Mouse (Mus musculus): ENCODE data around the gene Zfp580. TPM values are rescaled to one million over a fixed set of nuclear protein-coding genes. Genes with fewer than 3 reads are reported as not detected.
"Not testable (repeated sequence)": the region's sequence is repeated elsewhere in the genome, so short reads cannot be mapped to it uniquely, and the experiment has no call there.

Zfp580 gene
- total RNA-seq (2021) = 1 to 10 TPM; 3.0 to 4.1 TPM
- long read RNA-seq, experiment 1 = 0 reads
- long read RNA-seq, experiment 2, partial matches to known transcripts = 0 of 1 reads
- long read RNA-seq, experiment 2, other reads (novel, unspliced or antisense) = 0 of 1 reads

DNA sequence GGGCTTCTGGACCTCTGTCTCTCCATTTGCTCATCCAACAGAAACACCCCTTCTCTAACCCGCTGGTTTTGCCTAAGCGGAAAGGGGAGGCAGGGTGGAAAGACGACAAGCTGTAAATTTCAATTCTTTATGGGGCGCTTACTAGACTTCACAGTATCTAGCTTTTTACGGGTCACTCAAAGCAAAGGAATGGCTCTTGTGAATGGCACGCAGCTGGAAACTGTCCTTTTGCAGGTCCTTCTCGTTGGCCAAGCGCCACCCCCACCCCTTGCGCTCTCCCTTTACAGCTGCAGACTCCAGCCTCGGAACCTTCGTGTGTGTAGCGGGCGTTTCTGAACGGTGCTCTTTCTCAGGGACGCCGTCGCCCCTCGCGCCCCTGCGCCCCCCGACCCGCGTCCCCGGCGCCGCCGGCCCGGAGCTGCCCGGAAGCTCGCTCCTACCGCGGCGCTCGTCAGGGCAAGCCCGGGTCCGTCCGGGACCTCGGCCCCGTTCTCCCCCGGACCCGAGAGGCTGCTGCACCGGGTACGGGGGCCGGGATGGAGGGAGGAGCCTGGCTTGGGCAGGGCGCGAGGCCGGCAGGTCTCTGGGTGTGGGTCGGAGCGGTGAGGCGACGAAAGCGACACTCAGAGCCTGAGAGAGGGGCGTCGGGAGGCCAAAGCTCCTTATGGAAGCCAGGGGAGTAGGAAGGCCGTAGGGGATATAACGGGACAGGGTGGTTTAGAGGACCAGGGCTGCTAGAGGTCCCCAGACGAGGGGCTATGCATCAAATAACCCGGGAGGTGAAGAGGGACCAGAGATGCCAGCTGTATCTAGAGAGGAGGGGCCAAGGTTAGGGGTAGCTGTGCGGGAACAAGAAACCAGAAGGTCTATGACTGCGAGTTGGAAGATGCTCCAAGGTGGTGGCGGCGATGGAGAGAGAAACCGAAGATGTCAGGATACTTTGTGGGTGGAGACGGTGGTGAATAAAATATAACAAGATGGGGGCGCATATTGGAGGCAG lies at the start of gene Zfp580:
Gene Zfp580 (plus strand): TSS at position 346 of the 1,000 bp plus-strand sequence.
- no peak for TF ChIP-seq CTCF (IDR thresholded peaks at IDR 0.05)
- peak; percentile 86 for DNase-seq
- H3K4me3 ChIP-seq = peak within 1 kb of the TSS; percentile 95
- intact Hi-C loops (cut with DNase I) = no loop called here
- peak within 1 kb of the TSS; percentile 92 for H3K27ac ChIP-seq

DNA sequence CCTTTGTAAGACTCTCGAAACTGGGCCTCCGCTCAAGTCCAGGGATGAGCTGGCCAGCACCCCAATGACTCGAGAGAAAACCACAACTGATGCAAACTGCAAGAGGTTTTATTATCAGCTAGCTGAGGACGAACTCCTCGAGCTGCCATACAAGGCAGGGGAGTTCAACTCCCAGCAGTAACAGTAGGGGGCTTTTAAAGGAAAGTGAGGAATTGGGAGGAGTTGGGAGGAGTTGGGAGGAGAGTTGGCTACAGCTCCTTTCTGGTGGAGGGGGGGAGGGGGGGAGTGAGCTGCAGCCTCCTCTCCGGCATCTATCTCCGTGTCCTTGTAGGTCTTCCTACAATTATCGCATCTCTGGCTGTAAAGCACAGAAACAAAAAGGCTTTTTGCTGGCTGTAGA lies 48.5 kb upstream of the Zfp580 start:
- H3K27ac ChIP-seq; DNase-seq; H3K4me3 ChIP-seq; intact Hi-C loops (cut with DNase I): not testable (repeated sequence)

DNA sequence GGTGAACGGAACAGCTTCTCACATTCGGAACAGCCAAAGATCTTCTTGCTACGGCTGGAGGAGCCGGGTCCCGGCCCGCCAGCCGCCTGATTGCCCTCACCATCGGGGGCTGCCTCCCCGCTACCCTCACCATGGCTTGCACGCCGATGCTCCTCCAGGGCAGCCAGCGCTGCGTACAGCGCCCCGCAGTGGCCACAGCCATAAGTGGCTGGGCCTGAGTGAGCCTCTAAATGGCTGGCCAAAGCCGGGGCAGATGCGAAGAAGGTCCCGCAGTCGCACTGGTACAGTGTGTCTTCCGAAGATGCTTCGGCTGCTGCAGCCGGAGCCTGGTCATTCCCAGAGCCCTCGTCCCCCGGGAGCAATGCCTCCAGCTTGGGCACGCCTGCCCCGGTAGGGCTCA lies 43.1 kb upstream of the Zfp580 start:
- Histone ChIP-seq H3K4me3 (no peak overlapping the region), H3K27ac (no peak overlapping the region)
- no peak for DNase-seq
- intact Hi-C loops (cut with DNase I) = no loop called here
- no peak for TF ChIP-seq CTCF (IDR thresholded peaks at IDR 0.05)

DNA sequence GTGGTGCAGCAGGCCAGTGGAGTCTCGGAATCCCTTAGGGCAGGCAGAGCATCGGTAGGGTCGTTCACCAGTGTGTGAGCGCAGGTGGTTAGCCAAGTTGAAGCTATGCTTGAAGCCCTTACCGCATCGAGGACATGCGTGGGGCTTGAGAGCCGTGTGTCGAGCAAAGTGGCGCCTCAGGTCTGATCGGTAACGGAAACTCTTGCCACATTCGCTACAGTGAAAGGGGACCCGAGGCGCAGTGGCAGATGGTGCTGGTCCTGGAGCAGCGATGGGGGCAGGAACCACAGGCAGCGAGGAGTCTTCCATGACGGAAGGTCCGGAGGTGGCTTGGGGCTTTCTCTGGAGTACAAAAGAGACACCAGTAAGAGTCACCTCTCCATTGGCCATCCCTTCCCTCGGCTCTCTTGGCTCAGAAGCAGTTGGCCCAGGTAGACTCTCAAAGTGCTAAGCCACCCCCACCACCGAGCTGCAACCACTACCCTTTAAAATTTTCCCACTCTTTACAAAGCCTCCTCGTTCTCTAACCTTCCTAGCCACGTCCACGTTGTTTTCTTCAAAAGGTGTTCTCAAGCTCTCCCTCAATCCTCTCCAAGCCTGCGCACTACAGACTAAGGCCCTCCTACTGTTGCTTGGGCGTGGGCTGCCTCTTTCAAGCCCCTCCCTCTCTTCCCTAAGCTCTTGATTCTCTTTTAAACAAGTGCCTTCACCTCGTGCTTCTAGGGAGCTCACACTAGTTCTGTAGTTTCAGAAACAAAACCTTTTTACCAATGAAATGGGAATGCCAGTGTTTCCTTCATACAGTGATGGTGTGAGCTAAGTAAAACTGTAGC lies 38.4 kb upstream of the Zfp580 start:
- TF ChIP-seq CTCF (IDR thresholded peaks at IDR 0.05) = no peak
- intact Hi-C loops (cut with DNase I) = loop anchor here (5.0 kb wide), 2 partner anchors 146 to 1274 kb away; partner anchors contain the start of gene Zfp667
- Histone ChIP-seq H3K4me3 (no peak overlapping the region), H3K27ac (no peak overlapping the region)
- DNase-seq = no peak

DNA sequence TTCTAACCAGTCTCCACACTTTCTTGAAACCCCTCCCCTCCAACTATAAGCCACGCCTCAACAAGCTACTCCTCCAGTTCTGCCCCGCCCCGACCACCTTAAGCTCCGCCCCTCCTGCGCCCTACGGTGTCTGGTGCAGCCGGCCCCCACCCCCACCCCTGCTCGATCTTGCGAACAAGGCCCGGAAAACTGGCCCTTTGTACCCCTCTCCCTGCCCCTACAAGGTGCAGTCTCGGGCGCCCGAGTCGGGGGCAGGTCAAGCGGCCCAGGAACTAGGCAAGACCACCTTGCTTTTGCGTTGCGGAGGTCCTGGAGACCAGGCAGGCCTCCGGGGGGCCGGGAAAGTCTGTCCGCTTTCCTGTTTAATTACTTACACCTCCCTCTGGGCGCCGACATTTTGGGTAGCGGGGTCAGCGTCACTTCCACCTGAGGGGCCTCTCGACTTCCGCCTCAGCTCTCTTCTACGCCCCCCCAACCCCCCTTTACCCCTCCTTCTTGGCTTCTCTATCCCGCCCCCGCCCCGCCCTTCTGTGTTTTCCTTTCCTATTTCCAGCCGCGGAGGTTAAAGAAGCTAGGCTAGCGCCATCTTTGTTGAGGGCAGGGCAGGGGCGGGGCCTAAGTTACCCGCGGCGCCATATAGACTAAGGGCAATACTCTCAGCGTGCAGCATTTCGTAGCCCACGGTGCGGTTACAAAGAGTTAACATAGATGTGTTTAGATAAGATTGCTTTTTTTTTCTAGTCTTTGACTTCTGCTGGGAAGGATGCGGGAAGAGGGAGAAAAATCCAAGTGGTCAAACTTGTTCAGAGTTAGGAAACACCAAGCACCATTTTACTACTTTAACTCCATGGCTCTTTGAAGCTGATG lies 36.9 kb upstream of the Zfp580 start, which contains the start of the genes Zfp524 and Fiz1:
Gene Zfp524 (plus strand): TSS at position 165 of the 867 bp plus-strand sequence.
Gene Fiz1 (minus strand): TSS at position 447 of the 867 bp plus-strand sequence.
- Histone ChIP-seq H3K27ac (peak within 1 kb of the TSS; percentile 97), H3K4me3 (peak within 1 kb of the TSS; percentile 95)
- no peak for TF ChIP-seq CTCF (IDR thresholded peaks at IDR 0.05)
- intact Hi-C loops (cut with DNase I) = loop anchor here (2.0 to 5.0 kb wide), 3 partner anchors 46 to 1273 kb away; partner anchors contain the start of gene Zfp667
- DNase-seq = peak; percentile 97

DNA sequence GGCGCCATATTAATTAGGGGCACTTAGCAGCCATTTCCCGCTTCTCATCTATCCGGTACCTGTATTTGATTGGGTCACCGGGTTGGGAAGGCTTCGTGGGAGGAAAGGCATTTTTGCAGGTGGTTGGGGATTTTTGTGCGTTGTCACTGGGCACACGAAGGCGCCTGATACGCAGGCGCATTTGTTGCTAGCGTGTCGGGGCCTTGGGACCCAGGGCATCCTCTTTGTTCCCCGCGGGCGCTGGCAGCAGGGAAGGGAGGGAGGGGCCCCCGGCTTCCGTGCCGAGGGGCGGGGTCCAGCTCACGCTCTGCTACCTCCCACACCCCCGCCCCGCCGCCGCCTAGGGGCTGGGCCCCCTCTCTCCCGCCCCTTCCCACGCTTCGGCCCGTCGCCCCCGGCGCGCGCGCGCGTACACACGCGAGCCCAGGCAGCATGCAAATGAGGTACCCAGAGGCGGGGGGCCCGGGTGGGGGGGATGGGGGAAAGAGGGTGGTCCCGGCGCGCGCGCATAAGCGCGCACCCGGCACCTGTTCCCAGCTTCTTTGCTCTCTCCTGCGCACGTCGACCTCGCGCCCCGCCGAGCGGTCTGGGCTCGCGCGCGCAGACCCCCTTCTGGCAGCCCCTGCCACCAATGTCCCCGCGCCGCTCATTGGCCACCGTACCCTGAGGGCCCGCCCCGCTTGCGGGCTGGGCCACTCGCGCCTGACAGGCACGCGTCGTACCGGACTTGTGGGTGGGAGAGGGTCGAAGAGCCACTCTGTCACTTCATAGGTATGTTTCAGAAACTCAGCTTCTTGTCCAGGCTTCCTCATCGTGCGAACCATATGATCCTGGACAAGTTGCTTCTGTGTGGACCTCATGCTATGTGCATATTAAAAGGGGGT lies 36.0 kb upstream of the Zfp580 start, which contains the start of gene Gm44973:
Gene Gm44973 (plus strand): TSS at position 379 of the 884 bp plus-strand sequence.
- no peak for TF ChIP-seq CTCF (IDR thresholded peaks at IDR 0.05)
- intact Hi-C loops (cut with DNase I) = loop anchor here (2.0 kb wide), 1 partner anchor 45 kb away; no protein-coding TSS in a partner anchor
- Histone ChIP-seq H3K27ac (peak within 1 kb of the TSS; percentile 97), H3K4me3 (peak within 1 kb of the TSS; percentile 95)
- peak; percentile 97 for DNase-seq

DNA sequence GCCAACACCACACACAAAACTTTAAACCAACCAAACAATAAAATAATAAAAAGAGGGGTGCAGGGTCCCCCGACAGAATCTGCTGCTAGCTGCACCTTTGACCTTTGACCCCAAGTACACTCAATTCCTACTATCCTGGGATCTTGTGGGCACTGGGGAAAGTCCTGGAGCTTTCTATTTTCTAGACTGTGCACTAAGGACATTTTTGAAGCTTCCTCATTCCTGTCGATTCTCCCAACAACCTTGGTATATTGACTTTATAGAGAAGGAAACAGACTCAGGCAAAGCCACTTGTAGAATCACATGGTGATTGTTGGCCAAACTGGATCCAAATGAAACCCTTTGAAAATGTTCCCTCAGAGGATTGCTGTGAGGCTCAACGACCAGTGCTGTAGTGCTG lies 35.3 kb upstream of the Zfp580 start:
- intact Hi-C loops (cut with DNase I) = no loop called here
- Histone ChIP-seq H3K27ac (peak overlapping the region; percentile 97), H3K4me3 (peak overlapping the region; percentile 95)
- TF ChIP-seq CTCF (IDR thresholded peaks at IDR 0.05) = no peak
- no peak for DNase-seq

DNA sequence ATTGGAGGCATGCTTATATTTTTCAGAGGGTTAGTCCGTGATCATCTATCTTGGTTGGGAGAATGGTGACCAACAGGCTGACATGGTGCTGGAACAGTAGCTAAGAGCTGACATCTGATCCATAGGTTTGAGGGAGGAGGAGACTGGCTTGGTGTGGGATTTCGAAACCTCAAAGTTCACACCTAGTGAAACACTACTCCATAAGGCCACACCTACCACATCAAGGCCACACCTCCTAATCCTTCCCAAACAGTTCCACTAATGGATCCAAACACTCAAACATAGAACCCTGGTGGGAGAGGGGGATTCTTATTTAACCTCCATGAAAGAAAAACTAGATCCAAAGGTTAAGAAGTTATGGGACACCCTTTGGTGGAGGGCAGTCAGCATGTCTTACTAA lies 34.4 kb upstream of the Zfp580 start:
- Histone ChIP-seq H3K27ac (no peak overlapping the region), H3K4me3 (no peak overlapping the region)
- intact Hi-C loops (cut with DNase I) = no loop called here
- TF ChIP-seq CTCF (IDR thresholded peaks at IDR 0.05) = no peak
- no peak for DNase-seq

DNA sequence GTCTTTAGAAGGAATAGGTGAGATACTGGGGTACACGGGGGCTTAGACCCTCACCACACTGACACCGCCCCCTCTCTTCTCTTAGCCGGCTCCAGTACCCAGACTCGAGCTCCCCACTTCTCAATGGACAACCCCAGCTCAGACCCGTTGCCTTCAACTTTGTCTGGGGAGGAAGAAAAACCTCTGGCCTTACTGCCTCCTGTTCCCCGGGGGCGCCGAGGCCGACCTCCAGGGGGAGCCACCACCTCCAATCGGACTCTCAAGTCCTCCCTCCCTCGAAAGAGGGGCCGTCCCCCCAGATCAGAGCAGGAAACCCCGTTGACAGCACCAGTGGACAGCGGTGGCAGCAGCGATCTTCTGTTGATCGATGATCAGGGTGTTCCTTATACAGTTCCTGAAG lies 34.0 kb upstream of the Zfp580 start:
- TF ChIP-seq CTCF (IDR thresholded peaks at IDR 0.05) = peak; percentile 22; the same call in 1 of the 2 replicates
- intact Hi-C loops (cut with DNase I) = no loop called here
- no peak overlapping the region for H3K4me3 ChIP-seq
- no peak overlapping the region for H3K27ac ChIP-seq
- DNase-seq = peak; percentile 45

DNA sequence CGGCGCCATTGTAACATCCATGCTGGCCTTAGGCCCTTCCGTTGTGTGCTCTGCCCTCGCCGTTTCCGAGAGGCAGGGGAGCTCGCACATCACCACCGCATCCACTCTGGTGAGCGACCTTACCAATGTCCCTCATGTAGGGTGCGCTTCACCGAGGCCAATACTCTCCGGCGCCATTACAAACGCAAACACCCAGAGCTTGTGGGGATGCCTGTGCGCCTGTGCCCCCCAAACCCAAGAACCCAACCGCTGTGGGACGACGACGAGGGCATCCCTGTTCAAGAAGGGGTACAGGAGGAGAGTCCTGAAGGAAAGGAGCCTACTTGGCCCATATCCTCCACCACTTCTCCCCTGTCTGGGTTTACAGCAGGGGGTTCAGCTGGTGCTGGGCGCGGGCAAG lies 33.4 kb upstream of the Zfp580 start:
- DNase-seq = no peak
- no peak overlapping the region for H3K4me3 ChIP-seq
- H3K27ac ChIP-seq = no peak overlapping the region; the same call in 1 of the 2 replicates
- no peak for TF ChIP-seq CTCF (IDR thresholded peaks at IDR 0.05)
- intact Hi-C loops (cut with DNase I) = no loop called here

DNA sequence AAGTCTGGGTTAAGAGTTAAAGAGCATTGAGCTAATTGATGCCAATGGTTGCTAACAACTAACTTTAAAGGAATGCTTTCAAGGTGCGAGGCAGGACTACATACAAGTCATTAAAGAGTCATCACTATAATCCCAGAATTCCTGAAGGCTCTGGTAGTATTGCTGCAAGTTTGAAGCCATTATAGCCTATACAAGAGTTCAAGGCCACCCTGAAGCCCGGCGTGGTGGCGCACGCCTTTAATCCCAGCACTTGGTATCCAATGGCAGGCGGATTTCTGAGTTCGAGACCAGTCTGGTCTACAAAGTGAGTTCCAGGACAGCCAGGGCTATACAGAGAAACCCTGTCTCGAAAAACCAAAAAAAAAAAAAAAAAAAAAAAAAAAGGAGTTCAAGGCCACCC lies 31.8 kb upstream of the Zfp580 start:
- intact Hi-C loops (cut with DNase I); DNase-seq: not testable (repeated sequence)
- Histone ChIP-seq H3K4me3 (peak overlapping the region; percentile 97), H3K27ac (peak overlapping the region; percentile 98)

Measured in gastrocnemius, adult 2 months (tissue).